Mouse (Mus musculus): Measurements from ENCODE around the gene C87436.

The C87436 gene

GRCm38 (mm10) chr6:86426358-86426757 lies 11.8 kb upstream of the C87436 start, which contains the start of gene Gm44790:
TSS of gene Gm44790 (plus strand) at chr6:86426658.
- DNase-seq (ENCODE audit: low spot score) = no peak

GRCm38 (mm10) chr6:86431531-86431930 lies 6.6 kb upstream of the C87436 start:
- DNase-seq (ENCODE audit: low spot score) = no peak

GRCm38 (mm10) chr6:86433696-86434095 lies 4.5 kb upstream of the C87436 start:
- DNase-seq (ENCODE audit: low spot score) = no peak

GRCm38 (mm10) chr6:86437711-86438110 lies 463 bp upstream of the C87436 start:
- peak; percentile 65 for DNase-seq (ENCODE audit: low spot score)

- peak; percentile 16 for DNase-seq (ENCODE audit: low spot score)
These were observed 934 bp downstream of the C87436 start for GRCm38 (mm10) chr6:86439119-86439496.

GRCm38 (mm10) chr6:86439531-86439930 lies 1.4 kb downstream of the C87436 start:
- no peak for DNase-seq (ENCODE audit: low spot score)

- DNase-seq (ENCODE audit: low spot score) = no peak
These were observed 3.4 kb downstream of the C87436 start for GRCm38 (mm10) chr6:86441571-86441970.

- DNase-seq (ENCODE audit: low spot score) = no peak
These were observed 7.4 kb downstream of the C87436 start for GRCm38 (mm10) chr6:86445551-86445950.

GRCm38 (mm10) chr6:86446927-86447568 lies 8.9 kb downstream of the C87436 start:
- no peak for DNase-seq (ENCODE audit: low spot score)

GRCm38 (mm10) chr6:86456727-86457126 lies 18.6 kb downstream of the C87436 start:
- DNase-seq (ENCODE audit: low spot score) = no peak

- no peak for DNase-seq (ENCODE audit: low spot score)
These were observed 24.9 kb downstream of the C87436 start for GRCm38 (mm10) chr6:86463079-86463478.

- no peak for DNase-seq (ENCODE audit: low spot score)
These were observed 33.1 kb downstream of the C87436 start for GRCm38 (mm10) chr6:86471317-86471716.

GRCm38 (mm10) chr6:86471760-86472099 lies 33.6 kb downstream of the C87436 start:
- no peak for DNase-seq (ENCODE audit: low spot score)

- DNase-seq (ENCODE audit: low spot score) = peak; percentile 98
These were observed 34.2 kb downstream of the C87436 start for GRCm38 (mm10) chr6:86472100-86472955.

GRCm38 (mm10) chr6:86473077-86473476 lies 34.9 kb downstream of the C87436 start:
- no peak for DNase-seq (ENCODE audit: low spot score)

GRCm38 (mm10) chr6:86474072-86474471 lies 35.9 kb downstream of the C87436 start:
- no peak for DNase-seq (ENCODE audit: low spot score)

- DNase-seq (ENCODE audit: low spot score) = no peak
These were observed 36.5 kb downstream of the C87436 start for GRCm38 (mm10) chr6:86474646-86475181.

GRCm38 (mm10) chr6:86475462-86476167 lies 37.4 kb downstream of the C87436 start:
- no peak for DNase-seq (ENCODE audit: low spot score)

GRCm38 (mm10) chr6:86476931-86477330 lies 38.8 kb downstream of the C87436 start:
- no peak for DNase-seq (ENCODE audit: low spot score)

- no peak for DNase-seq (ENCODE audit: low spot score)
These were observed 41.1 kb downstream of the C87436 start for GRCm38 (mm10) chr6:86479311-86479710.

- no peak for DNase-seq (ENCODE audit: low spot score)
These were observed 41.6 kb downstream of the C87436 start for GRCm38 (mm10) chr6:86479816-86480188.

- no peak for DNase-seq (ENCODE audit: low spot score)
These were observed 42.1 kb downstream of the C87436 start for GRCm38 (mm10) chr6:86480189-86480831.

All from c-Kit-positive CD71-positive TER-119-positive erythroid progenitor cells, embryonic 14.5 days (primary cell).